Mouse (Mus musculus): Measurements from ENCODE around the gene Rab25. TPM values are rescaled to one million over a fixed set of nuclear protein-coding genes. Genes with fewer than 3 reads are reported as not detected.
A peak's percentile ranks its signal among the peaks of the same experiment; 100 is the strongest.

Rab25 gene
- polyA plus RNA-seq, 1 experiment from 2014 or later, result 0.41 TPM

GRCm38 (mm10) chr3:88551586-88551985 is 3.5 kb upstream of the Rab25 start:
- Histone ChIP-seq H3K4me1 (peaks cover 28% of the 10 kb centered on the region), H3K9ac (peak overlapping the region; percentile 72; the same call in 1 of the 2 replicates), H3K27ac (no peak overlapping the region), H3K9me3 (no peaks in the 10 kb centered on the region), H3K4me3 (peak overlapping the region; percentile 94), H3K27me3 (replicated peaks) (no peaks in the 10 kb centered on the region), H3K36me3 (replicated peaks) (peaks cover 9% of the 10 kb centered on the region; the same call in 1 of the 2 replicates), H3K4me2 (peak overlapping the region; percentile 92)
- no peak for ATAC-seq (replicated peaks)
- WGBS, result 85% methylated on average over 4 of the region's 4 CpGs

- Histone ChIP-seq H3K9ac (no peak overlapping the region), H3K4me2 (no peak overlapping the region), H3K27ac (no peak overlapping the region), H3K27me3 (replicated peaks) (no peaks in the 10 kb centered on the region), H3K36me3 (replicated peaks) (no peaks in the 10 kb centered on the region), H3K4me3 (no peak overlapping the region), H3K9me3 (no peaks in the 10 kb centered on the region), H3K4me1 (peaks cover 13% of the 10 kb centered on the region)
- WGBS, result 77% methylated on average over 6 of the region's 6 CpGs
- no peak for ATAC-seq (replicated peaks)
Observed at GRCm38 (mm10) chr3:88546674-88547418, 1.3 kb downstream of the Rab25 start.

GRCm38 (mm10) chr3:88544955-88545591 is 3.0 kb downstream of the Rab25 start:
- peaks cover 25% of the 10 kb centered on the region for H3K4me1 ChIP-seq
- H3K27me3 ChIP-seq (replicated peaks), result no peaks in the 10 kb centered on the region
- H3K9ac ChIP-seq, result no peak overlapping the region
- H3K27ac ChIP-seq, result no peak overlapping the region
- H3K4me3 ChIP-seq, result no peak overlapping the region
- no peak overlapping the region for H3K4me2 ChIP-seq
- WGBS, result 64% methylated on average over 20 of the region's 20 CpGs
- H3K9me3 ChIP-seq, result no peaks in the 10 kb centered on the region
- peaks cover 6% of the 10 kb centered on the region; the same call in 1 of the 2 replicates for H3K36me3 ChIP-seq (replicated peaks)
- ATAC-seq (replicated peaks), result no peak

- H3K4me2 ChIP-seq, result no peak overlapping the region
- peaks cover 8% of the 10 kb centered on the region; the same call in 1 of the 2 replicates for H3K36me3 ChIP-seq (replicated peaks)
- no peaks in the 10 kb centered on the region for H3K9me3 ChIP-seq
- H3K4me1 ChIP-seq, result peaks cover 30% of the 10 kb centered on the region
- ATAC-seq (replicated peaks), result no peak
- no peaks in the 10 kb centered on the region for H3K27me3 ChIP-seq (replicated peaks)
- H3K27ac ChIP-seq, result no peak overlapping the region
- H3K4me3 ChIP-seq, result no peak overlapping the region
- 35% methylated on average over 5 of the region's 5 CpGs for WGBS
- no peak overlapping the region for H3K9ac ChIP-seq
Observed at GRCm38 (mm10) chr3:88544514-88544913, 3.6 kb downstream of the Rab25 start.

GRCm38 (mm10) chr3:88543651-88544410 is 4.3 kb downstream of the Rab25 start:
- H3K4me3 ChIP-seq, result no peak overlapping the region
- peaks cover 34% of the 10 kb centered on the region for H3K4me1 ChIP-seq
- no peaks in the 10 kb centered on the region for H3K27me3 ChIP-seq (replicated peaks)
- H3K27ac ChIP-seq, result no peak overlapping the region
- WGBS, result 75% methylated on average over 5 of the region's 5 CpGs
- peaks cover 8% of the 10 kb centered on the region; the same call in 1 of the 2 replicates for H3K36me3 ChIP-seq (replicated peaks)
- H3K9me3 ChIP-seq, result no peaks in the 10 kb centered on the region
- no peak for ATAC-seq (replicated peaks)
- no peak overlapping the region for H3K4me2 ChIP-seq
- H3K9ac ChIP-seq, result no peak overlapping the region

GRCm38 (mm10) chr3:88543174-88543573 is 4.9 kb downstream of the Rab25 start:
- WGBS, result 80% methylated on average over 8 of the region's 8 CpGs
- H3K27ac ChIP-seq, result no peak overlapping the region

GRCm38 (mm10) chr3:88542486-88542885 is 5.6 kb downstream of the Rab25 start:
- peaks cover 47% of the 10 kb centered on the region for H3K4me1 ChIP-seq
- 83% methylated on average over 4 of the region's 4 CpGs for WGBS
- no peak overlapping the region for H3K4me2 ChIP-seq
- ATAC-seq (replicated peaks), result no peak
- no peaks in the 10 kb centered on the region for H3K9me3 ChIP-seq
- no peak overlapping the region for H3K4me3 ChIP-seq
- no peaks in the 10 kb centered on the region for H3K27me3 ChIP-seq (replicated peaks)
- no peak overlapping the region for H3K9ac ChIP-seq
- no peak overlapping the region for H3K27ac ChIP-seq
- peaks cover 20% of the 10 kb centered on the region for H3K36me3 ChIP-seq (replicated peaks)

More at GRCm38 (mm10) chr3:88543174-88543573, 4.9 kb downstream of the Rab25 start:
- Histone ChIP-seq H3K4me1 (peaks cover 40% of the 10 kb centered on the region), H3K9ac (no peak overlapping the region), H3K4me2 (no peak overlapping the region), H3K4me3 (no peak overlapping the region), H3K36me3 (replicated peaks) (peaks cover 14% of the 10 kb centered on the region), H3K27me3 (replicated peaks) (no peaks in the 10 kb centered on the region), H3K9me3 (no peaks in the 10 kb centered on the region)
- no peak for ATAC-seq (replicated peaks)

GRCm38 (mm10) chr3:88541622-88542401 is 6.3 kb downstream of the Rab25 start:
- Histone ChIP-seq H3K27me3 (replicated peaks) (no peaks in the 10 kb centered on the region), H3K9ac (no peak overlapping the region), H3K4me3 (no peak overlapping the region), H3K4me1 (peaks cover 54% of the 10 kb centered on the region), H3K36me3 (replicated peaks) (peaks cover 27% of the 10 kb centered on the region), H3K4me2 (no peak overlapping the region), H3K27ac (peak overlapping the region; percentile 6; the same call in 1 of the 2 replicates), H3K9me3 (no peaks in the 10 kb centered on the region)
- peak; percentile 21; the same call in 1 of the 2 replicates for ATAC-seq (replicated peaks)
- 60% methylated on average over 6 of the region's 7 CpGs for WGBS

- peak overlapping the region; percentile 52; the same call in 1 of the 2 replicates for H3K27ac ChIP-seq
- no peaks in the 10 kb centered on the region for H3K9me3 ChIP-seq
- ATAC-seq (replicated peaks), result no peak
- H3K9ac ChIP-seq, result 0 out of 2 replicates have a peak overlapping the region, but pooled peaks have one; percentile 10
- peaks cover 30% of the 10 kb centered on the region for H3K36me3 ChIP-seq (replicated peaks)
- no peak overlapping the region for H3K4me3 ChIP-seq
- no peak overlapping the region for H3K4me2 ChIP-seq
- peaks cover 71% of the 10 kb centered on the region for H3K4me1 ChIP-seq
- 45% methylated on average over 5 of the region's 5 CpGs for WGBS
- no peaks in the 10 kb centered on the region for H3K27me3 ChIP-seq (replicated peaks)
Observed at GRCm38 (mm10) chr3:88540085-88540484, 8.0 kb downstream of the Rab25 start.

GRCm38 (mm10) chr3:88539397-88539796 is 8.7 kb downstream of the Rab25 start:
- WGBS, result under 1% methylated on average over 3 of the region's 3 CpGs
- H3K4me3 ChIP-seq, result no peak overlapping the region
- H3K4me2 ChIP-seq, result no peak overlapping the region
- peaks cover 78% of the 10 kb centered on the region for H3K4me1 ChIP-seq
- peaks cover 30% of the 10 kb centered on the region for H3K36me3 ChIP-seq (replicated peaks)
- no peak overlapping the region for H3K9ac ChIP-seq
- no peak for ATAC-seq (replicated peaks)
- no peaks in the 10 kb centered on the region for H3K27me3 ChIP-seq (replicated peaks)
- 0 out of 2 replicates have a peak overlapping the region, but pooled peaks have one; percentile 49 for H3K27ac ChIP-seq
- no peaks in the 10 kb centered on the region for H3K9me3 ChIP-seq

GRCm38 (mm10) chr3:88538271-88539145 is 9.6 kb downstream of the Rab25 start:
- Histone ChIP-seq H3K27ac (peak overlapping the region; percentile 61), H3K9ac (peak overlapping the region; percentile 14), H3K4me1 (peaks cover 82% of the 10 kb centered on the region), H3K27me3 (replicated peaks) (no peaks in the 10 kb centered on the region), H3K4me2 (peak overlapping the region; percentile 27), H3K4me3 (no peak overlapping the region), H3K9me3 (no peaks in the 10 kb centered on the region), H3K36me3 (replicated peaks) (peaks cover 30% of the 10 kb centered on the region)
- 12% methylated on average over 9 of the region's 9 CpGs for WGBS
- no peak for ATAC-seq (replicated peaks)
